Mouse (Mus musculus): ENCODE data around the gene Wdr95.
A peak's percentile ranks its signal among the peaks of the same experiment; 100 is the strongest.
"Not testable (repeated sequence)": the region's sequence is repeated elsewhere in the genome, so short reads cannot be mapped to it uniquely, and the experiment has no call there.

Gene Wdr95

GRCm38 (mm10) chr5:149517116-149517515 lies 11.4 kb upstream of the Wdr95 start:
- no peak for DNase-seq (ENCODE audit: low spot score)

GRCm38 (mm10) chr5:149520806-149521205 lies 7.7 kb upstream of the Wdr95 start:
- DNase-seq (ENCODE audit: low spot score): no peak

- no peak for DNase-seq (ENCODE audit: low spot score)
These were observed 4.6 kb upstream of the Wdr95 start for GRCm38 (mm10) chr5:149523856-149524241.

- peak; percentile 82 for DNase-seq (ENCODE audit: low spot score)
These were observed 4.1 kb upstream of the Wdr95 start for GRCm38 (mm10) chr5:149524242-149524858.

- DNase-seq (ENCODE audit: low spot score): peak; percentile 52
These were observed 3.3 kb upstream of the Wdr95 start for GRCm38 (mm10) chr5:149525055-149525785.

- DNase-seq (ENCODE audit: low spot score): no peak
These were observed 2.0 kb upstream of the Wdr95 start for GRCm38 (mm10) chr5:149526467-149526951.

- not testable (repeated sequence) for DNase-seq (ENCODE audit: low spot score)
These were observed 1.2 kb upstream of the Wdr95 start for GRCm38 (mm10) chr5:149527292-149527691.

GRCm38 (mm10) chr5:149533847-149534246 lies 5.4 kb downstream of the Wdr95 start:
- DNase-seq (ENCODE audit: low spot score): no peak

- no peak for DNase-seq (ENCODE audit: low spot score)
These were observed 7.5 kb downstream of the Wdr95 start for GRCm38 (mm10) chr5:149536005-149536404.

- no peak for DNase-seq (ENCODE audit: low spot score)
These were observed 9.5 kb downstream of the Wdr95 start for GRCm38 (mm10) chr5:149537796-149538511.

- DNase-seq (ENCODE audit: low spot score): no peak
These were observed 10.1 kb downstream of the Wdr95 start for GRCm38 (mm10) chr5:149538531-149538930.

GRCm38 (mm10) chr5:149539051-149539450 lies 10.6 kb downstream of the Wdr95 start:
- no peak for DNase-seq (ENCODE audit: low spot score)

GRCm38 (mm10) chr5:149551179-149551578 lies 22.7 kb downstream of the Wdr95 start:
- no peak for DNase-seq (ENCODE audit: low spot score)

GRCm38 (mm10) chr5:149552742-149553141 lies 24.3 kb downstream of the Wdr95 start:
- DNase-seq (ENCODE audit: low spot score): peak; percentile 64

- no peak for DNase-seq (ENCODE audit: low spot score)
These were observed 24.9 kb downstream of the Wdr95 start for GRCm38 (mm10) chr5:149553373-149553772.

GRCm38 (mm10) chr5:149554397-149554796 lies 25.9 kb downstream of the Wdr95 start:
- DNase-seq (ENCODE audit: low spot score): no peak

GRCm38 (mm10) chr5:149560903-149561588 lies 32.6 kb downstream of the Wdr95 start:
- DNase-seq (ENCODE audit: low spot score): no peak

- DNase-seq (ENCODE audit: low spot score): no peak
These were observed 37.5 kb downstream of the Wdr95 start for GRCm38 (mm10) chr5:149566026-149566425.

- DNase-seq (ENCODE audit: low spot score): no peak
These were observed 38.5 kb downstream of the Wdr95 start for GRCm38 (mm10) chr5:149566957-149567356.

- no peak for DNase-seq (ENCODE audit: low spot score)
These were observed 40.5 kb downstream of the Wdr95 start for GRCm38 (mm10) chr5:149568993-149569392.

GRCm38 (mm10) chr5:149576977-149577376 lies 48.5 kb downstream of the Wdr95 start:
- no peak for DNase-seq (ENCODE audit: low spot score)

GRCm38 (mm10) chr5:149577449-149577848 lies 49.0 kb downstream of the Wdr95 start:
- DNase-seq (ENCODE audit: low spot score): no peak

Data from testis, postnatal 10 days (tissue).